Mouse (Mus musculus) lung, postnatal 14 days (tissue): Measurements from ENCODE around the gene Apoa4.
A peak's percentile ranks its signal among the peaks of the same experiment; 100 is the strongest.

Experiments
- DNase-seq: peaks from one replicate; pipeline ENCODE4 v3.0.0; 2021

Gene Apoa4

GRCm38 (mm10) chr9:46228491-46228890 is 12.0 kb upstream of the Apoa4 start, which contains the start of gene Apoa1:
TSS of gene Apoa1 (plus strand) at chr9:46228580.
- DNase-seq = no peak

DNA sequence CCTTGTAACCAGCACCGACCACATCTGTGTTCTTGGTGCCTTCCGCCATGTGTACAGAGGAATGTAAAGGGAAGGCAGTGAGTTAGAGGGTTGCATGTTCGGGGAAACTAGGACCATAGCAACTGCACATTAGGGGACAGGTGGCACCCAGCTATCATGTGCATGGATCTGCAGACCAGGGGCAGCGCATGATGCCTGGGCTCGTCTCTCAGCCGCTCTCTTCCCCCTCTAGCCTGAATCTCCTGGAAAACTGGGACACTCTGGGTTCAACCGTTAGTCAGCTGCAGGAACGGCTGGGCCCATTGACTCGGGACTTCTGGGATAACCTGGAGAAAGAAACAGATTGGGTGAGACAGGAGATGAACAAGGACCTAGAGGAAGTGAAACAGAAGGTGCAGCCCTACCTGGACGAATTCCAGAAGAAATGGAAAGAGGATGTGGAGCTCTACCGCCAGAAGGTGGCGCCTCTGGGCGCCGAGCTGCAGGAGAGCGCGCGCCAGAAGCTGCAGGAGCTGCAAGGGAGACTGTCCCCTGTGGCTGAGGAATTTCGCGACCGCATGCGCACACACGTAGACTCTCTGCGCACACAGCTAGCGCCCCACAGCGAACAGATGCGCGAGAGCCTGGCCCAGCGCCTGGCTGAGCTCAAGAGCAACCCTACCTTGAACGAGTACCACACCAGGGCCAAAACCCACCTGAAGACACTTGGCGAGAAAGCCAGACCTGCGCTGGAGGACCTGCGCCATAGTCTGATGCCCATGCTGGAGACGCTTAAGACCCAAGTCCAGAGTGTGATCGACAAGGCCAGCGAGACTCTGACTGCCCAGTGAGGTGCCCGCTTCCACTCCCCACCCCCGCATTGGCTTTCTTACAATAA is 10.7 kb upstream of the Apoa4 start:
- peak; percentile 84 for DNase-seq

DNA sequence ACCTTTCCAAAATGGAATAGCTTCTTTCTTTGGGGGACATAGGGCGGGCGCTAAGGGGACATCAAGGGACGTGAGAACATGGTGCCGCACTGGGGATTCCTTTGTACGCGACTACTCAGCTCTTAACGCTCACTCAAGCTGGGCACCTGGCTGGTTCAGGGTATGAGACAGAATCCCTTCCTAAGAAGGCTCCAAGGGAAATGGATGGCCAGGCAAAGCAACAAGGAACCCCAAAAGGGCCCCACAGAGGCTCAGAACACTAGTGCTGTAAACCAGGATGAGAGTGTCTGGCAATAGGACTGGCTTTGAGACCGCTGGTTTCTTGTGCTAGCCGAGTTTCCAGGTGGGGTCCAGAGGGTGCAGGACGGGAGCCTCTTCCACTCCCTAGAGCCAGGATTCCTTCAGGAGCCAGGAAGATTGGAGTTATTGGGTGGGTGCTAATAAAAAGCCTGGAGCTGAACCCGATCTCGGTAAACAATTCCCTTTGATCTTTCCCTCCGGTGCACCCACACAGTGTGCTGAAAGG is 10.0 kb upstream of the Apoa4 start:
- DNase-seq = no peak

DNA sequence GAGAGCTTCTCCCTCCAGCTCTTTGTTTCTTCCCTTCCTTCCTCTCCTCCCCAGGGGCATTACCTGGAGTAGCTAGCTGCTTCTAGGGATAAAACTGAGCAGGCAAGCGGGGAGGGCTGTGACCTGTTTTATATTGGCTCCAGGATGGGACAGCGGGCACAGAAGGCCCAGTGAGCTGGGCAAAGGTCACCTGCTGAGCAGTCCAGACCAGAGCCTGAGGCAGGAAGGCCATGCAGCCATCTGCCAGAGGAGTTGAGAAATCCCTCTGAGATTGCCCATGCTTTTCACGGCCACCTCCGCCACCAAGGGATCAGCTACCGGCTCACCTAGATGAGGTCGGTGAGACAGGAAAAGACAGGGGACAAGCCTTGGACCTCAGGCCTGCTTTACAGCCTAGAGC is 5.3 kb upstream of the Apoa4 start:
- DNase-seq = no peak

DNA sequence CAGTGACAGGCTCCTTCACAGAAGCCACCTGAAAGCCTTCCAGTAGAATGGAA is 5.1 kb upstream of the Apoa4 start, which contains the start of gene Apoc3:
Gene Apoc3 (minus strand): TSS at position 41 of the 53 bp plus-strand sequence.
- DNase-seq = no peak

- DNase-seq = no peak
Measured at GRCm38 (mm10) chr9:46235649-46236048, 4.8 kb upstream of the Apoa4 start.

DNA sequence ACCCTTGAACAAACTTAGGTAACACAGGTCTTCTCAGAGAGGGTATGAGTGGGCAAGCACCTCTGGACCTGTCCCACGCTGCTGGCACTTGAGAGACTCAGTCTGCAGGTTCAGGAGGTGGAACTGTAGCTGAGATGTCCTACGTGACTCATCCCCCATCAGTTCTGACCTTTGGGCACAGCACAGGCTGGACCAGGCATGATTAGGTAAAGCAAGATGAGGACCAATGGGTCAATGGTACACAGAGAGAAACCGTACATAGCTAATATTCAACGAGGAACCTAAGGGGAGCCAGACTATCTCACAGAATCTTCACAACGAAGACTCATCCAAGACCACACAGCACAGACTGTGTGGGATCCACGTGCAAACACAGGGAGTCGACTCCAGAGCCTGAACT is 1.6 kb upstream of the Apoa4 start:
- DNase-seq = no peak

DNA sequence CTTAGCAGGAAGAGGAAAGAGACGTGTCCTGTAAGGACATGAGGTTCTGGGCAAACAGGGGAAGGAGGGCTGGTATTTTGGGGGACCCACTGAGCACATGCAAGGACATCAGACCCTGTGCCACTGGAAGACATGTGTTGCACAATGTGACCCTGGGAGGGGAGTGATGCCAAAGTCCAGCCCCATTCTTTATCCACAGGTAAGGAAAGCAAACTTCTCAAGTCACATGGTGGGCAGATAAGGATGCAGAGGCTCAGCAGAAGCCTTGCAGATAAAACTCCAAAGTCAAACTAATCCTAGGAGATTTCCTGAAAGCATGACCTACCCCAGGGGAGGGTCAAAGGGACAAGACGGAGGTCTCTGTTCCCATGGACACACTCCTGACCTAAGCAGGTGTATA is 1.3 kb downstream of the Apoa4 start:
- DNase-seq = no peak

GRCm38 (mm10) chr9:46243122-46243521 is 2.6 kb downstream of the Apoa4 start:
- no peak for DNase-seq

DNA sequence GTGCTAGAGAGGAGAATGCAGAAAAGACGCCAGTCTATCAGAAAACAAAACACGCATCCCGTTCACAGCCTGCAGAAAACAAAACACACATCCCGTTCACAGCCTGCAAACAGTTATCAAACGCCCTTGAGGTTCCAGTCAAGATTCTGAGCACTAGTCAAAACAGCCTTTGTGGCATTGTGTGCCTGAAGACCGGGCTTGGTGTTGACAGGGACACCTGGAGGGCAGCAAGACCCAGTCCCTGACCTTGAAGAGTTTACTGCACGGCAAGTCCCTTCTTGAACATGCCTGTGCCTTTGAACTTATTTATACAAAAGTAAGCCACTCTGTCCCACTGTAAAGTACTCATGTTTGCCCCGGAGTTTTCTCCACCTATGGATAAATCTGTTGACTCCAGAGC is 3.1 kb downstream of the Apoa4 start:
- DNase-seq = no peak

DNA sequence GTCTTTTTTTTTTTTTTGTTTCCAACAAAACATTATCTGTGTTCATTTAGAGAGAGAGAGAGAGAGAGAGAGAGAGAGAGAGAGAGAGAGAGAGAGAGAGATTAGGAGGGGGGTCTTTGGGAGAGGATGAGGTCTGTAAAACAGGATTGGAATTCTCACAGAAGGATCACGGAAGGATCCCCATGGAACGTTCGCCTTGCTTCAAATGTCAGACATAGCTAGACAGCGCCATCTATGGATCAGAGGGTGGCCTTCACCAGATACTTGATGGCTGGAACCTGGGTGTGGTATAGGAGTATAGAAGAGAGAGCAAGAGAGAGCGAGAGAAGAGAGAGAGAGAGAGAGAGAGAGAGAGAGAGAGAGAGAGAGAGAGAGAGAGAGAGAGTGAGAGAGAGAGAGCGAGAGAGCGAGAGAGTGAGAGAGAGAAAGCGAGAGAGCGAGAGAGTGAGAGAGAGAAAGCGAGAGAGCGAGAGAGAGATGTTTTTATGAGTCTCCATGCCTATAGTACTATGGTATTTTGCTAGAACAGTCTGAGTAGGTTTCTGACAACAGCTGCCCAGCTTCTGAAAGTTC is 6.3 kb downstream of the Apoa4 start:
- peak; percentile 78 for DNase-seq

- DNase-seq = no peak
Measured at GRCm38 (mm10) chr9:46256177-46256576, 15.7 kb downstream of the Apoa4 start.

DNA sequence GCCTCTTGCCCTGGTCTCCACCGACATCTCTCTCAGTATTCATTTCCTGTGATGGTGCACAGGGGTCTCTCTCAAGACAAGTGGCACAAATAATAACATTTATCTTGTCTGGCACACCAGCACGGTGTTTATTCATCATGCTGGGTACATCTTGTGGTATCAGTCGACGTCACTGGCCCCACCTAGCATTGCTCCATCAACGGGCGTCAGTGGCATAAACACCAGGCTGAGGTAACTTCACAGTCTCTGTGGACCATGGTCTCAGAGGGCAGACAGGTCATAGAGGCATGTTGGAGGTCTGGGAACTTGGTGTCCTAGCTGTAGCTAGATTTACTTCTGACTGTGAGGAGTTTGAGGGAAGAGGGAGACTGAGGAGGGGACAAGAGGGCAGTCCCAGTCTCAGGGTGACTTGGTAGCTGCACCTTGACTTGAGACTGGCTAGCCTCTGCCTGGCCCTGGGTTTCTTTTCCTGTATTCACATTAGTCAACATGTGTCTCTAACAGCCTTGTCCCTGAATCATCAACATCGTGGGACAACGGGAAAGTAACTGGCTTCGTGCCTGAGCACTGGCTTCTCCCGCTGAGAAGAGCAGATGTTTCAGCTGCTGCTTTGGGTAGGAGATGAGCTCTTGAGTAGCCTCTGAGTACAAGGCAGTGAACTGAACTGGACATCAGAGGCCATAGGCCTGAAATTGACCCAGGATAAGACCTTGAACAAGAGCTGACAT is 16.3 kb downstream of the Apoa4 start:
- no peak for DNase-seq

DNA sequence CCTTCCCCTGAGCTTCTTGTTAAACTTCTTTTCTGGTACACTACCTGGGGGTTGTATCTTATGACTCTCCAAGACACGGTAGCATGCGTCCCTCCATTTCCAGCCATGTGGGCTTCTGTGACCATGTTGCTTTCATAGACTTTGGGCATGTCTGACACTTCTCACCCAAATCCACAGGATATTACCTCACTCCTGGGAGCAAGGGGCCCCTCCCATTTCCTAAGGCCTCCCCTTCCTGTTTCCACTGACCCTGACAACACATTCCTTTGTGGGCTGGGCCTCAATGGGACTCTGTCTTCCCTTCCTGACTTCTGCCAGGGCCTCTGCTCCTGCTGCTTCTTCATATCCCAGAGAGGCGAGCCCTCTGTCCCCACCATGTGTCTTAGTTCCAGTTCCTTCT is 17.1 kb downstream of the Apoa4 start:
- no peak for DNase-seq

GRCm38 (mm10) chr9:46259111-46259510 is 18.6 kb downstream of the Apoa4 start:
- no peak for DNase-seq

GRCm38 (mm10) chr9:46261131-46261530 is 20.6 kb downstream of the Apoa4 start:
- DNase-seq = no peak

DNA sequence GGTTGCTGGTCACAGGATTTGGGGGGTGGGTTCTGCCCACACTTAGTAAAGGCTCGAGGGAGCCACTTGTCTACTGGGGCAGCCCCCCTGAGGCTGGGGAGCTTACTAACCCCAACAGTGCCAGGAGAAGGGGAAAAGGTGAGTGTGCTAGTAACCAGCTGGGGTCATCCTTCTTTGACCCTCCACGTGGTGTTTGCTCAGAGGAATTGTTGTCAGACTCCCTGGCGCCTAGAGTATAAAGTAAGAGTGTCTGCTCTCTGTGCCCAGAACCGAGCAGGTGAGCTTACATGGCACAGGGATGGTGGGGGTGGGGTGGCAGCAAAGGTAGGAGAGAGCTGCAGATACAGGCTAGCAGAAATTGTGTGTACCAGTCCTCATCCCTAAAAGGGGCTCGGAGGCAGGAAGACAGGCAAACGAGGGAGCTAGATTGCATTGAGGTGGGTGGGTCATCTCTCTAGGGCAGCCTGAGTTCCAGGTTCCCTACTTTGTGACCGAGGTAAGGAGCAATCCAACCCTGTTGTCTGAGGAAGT is 27.9 kb downstream of the Apoa4 start, which contains the start of gene Apoa5:
Gene Apoa5 (plus strand): TSS at position 291 of the 531 bp plus-strand sequence.
- DNase-seq = no peak

DNA sequence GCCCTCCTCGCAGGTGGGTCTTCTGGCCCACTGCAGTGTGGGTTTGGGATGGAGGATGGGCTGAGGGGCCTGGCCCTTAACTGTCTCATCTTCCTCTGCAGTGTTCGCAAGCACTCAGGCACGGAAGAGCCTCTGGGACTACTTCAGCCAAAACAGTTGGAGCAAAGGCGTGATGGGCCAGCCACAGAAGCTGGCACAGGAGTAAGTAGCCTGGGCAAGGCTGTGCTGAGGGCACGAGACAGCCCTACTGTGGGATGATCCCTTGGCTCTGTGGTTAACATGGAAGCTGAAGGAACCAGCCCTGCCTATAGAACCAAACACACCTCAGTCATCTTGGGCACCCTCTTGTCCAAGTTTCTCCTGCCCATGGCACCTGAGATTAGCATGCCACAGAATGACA is 28.6 kb downstream of the Apoa4 start:
- no peak for DNase-seq

- no peak for DNase-seq
Measured at GRCm38 (mm10) chr9:46270782-46271181, 30.3 kb downstream of the Apoa4 start.

- no peak for DNase-seq
Measured at GRCm38 (mm10) chr9:46272070-46272469, 31.6 kb downstream of the Apoa4 start.

- peak; percentile 86 for DNase-seq
Measured at GRCm38 (mm10) chr9:46272677-46273454, 32.4 kb downstream of the Apoa4 start, which contains the start of gene Zpr1. TSS of gene Zpr1 (plus strand) at chr9:46273064.

DNA sequence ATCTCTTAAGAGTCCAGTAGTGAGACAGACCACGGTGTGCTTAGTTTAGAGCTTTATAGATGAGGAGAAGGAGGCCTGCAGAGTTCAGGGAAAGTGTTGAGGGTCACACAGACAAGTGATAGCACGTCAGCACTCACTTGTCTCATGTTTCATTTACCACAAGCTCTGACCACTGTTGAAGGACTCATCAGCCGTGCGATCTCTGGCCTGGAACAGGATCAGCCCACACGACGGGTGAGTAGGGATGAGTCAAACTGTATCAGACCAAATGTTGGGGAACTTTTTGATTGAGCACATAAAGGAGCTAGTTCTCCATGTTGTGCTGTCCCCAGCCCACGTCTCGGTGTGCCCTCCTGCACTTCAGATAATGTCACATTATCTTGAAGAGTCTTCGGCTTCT is 34.0 kb downstream of the Apoa4 start:
- no peak for DNase-seq
